Mouse (Mus musculus) splenic B cell, adult 2 months (primary cell): ENCODE results near the gene Fbxl18.
"Not testable (repeated sequence)": the region's sequence is repeated elsewhere in the genome, so short reads cannot be mapped to it uniquely, and the experiment has no call there.

Source experiments
- DNase-seq: peaks from one replicate; pipeline ENCODE4 v3.0.0-alpha.2; 2011; ENCODE audit warnings: low read depth, low spot score
- H3K27me3 ChIP-seq: 2 replicates; pipeline ENCODE4 v1.6.1; 2012; ENCODE audit warnings: mild to moderate bottlenecking, low read length, moderate library complexity, mixed read lengths; ENCODE audit not compliant: control insufficient read depth, poor library complexity, insufficient read depth, severe bottlenecking
- H3K36me3 ChIP-seq: 2 replicates; pipeline ENCODE4 v1.6.1; 2012; ENCODE audit warnings: mild to moderate bottlenecking, low read length, moderate library complexity, mixed read lengths; ENCODE audit not compliant: control insufficient read depth, poor library complexity, insufficient read depth, severe bottlenecking

Fbxl18 gene

GRCm38 (mm10) chr5:142848911-142849310, 46.3 kb downstream of the Fbxl18 start:
- Histone ChIP-seq H3K36me3 (no peaks in the 10 kb centered on the region), H3K27me3 (no peaks in the 10 kb centered on the region)
- no peak for DNase-seq

- no peaks in the 10 kb centered on the region for H3K36me3 ChIP-seq
- H3K27me3 ChIP-seq, result no peaks in the 10 kb centered on the region
- no peak for DNase-seq
Observed at GRCm38 (mm10) chr5:142848149-142848548, 47.1 kb downstream of the Fbxl18 start.

GRCm38 (mm10) chr5:142844467-142844866, 50.8 kb downstream of the Fbxl18 start:
- no peaks in the 10 kb centered on the region for H3K27me3 ChIP-seq
- no peaks in the 10 kb centered on the region for H3K36me3 ChIP-seq
- DNase-seq, result peak; percentile 44

GRCm38 (mm10) chr5:142842137-142842642, 53.0 kb downstream of the Fbxl18 start:
- Histone ChIP-seq H3K36me3 (no peaks in the 10 kb centered on the region), H3K27me3 (no peaks in the 10 kb centered on the region)
- peak; percentile 26 for DNase-seq

GRCm38 (mm10) chr5:142841372-142842136, 53.7 kb downstream of the Fbxl18 start:
- Histone ChIP-seq H3K27me3 (no peaks in the 10 kb centered on the region), H3K36me3 (no peaks in the 10 kb centered on the region)
- DNase-seq, result no peak

- not testable (repeated sequence) for DNase-seq, H3K27me3 ChIP-seq, H3K36me3 ChIP-seq
Observed at GRCm38 (mm10) chr5:142837427-142837826, 57.8 kb downstream of the Fbxl18 start.

- H3K27me3 ChIP-seq, result no peaks in the 10 kb centered on the region
Observed at GRCm38 (mm10) chr5:142836891-142837290, 58.3 kb downstream of the Fbxl18 start.

GRCm38 (mm10) chr5:142833646-142834438, 61.4 kb downstream of the Fbxl18 start:
- Histone ChIP-seq H3K36me3 (no peaks in the 10 kb centered on the region), H3K27me3 (no peaks in the 10 kb centered on the region)
- DNase-seq, result no peak

More at GRCm38 (mm10) chr5:142836891-142837290, 58.3 kb downstream of the Fbxl18 start:
- DNase-seq, result no peak
- no peaks in the 10 kb centered on the region for H3K36me3 ChIP-seq

- DNase-seq, result no peak
- Histone ChIP-seq H3K27me3 (no peaks in the 10 kb centered on the region), H3K36me3 (no peaks in the 10 kb centered on the region)
Observed at GRCm38 (mm10) chr5:142826131-142826530, 69.1 kb downstream of the Fbxl18 start.

- Histone ChIP-seq H3K36me3 (no peaks in the 10 kb centered on the region), H3K27me3 (no peaks in the 10 kb centered on the region)
- DNase-seq, result no peak
Observed at GRCm38 (mm10) chr5:142825665-142826064, 69.6 kb downstream of the Fbxl18 start.

- no peak for DNase-seq
- Histone ChIP-seq H3K27me3 (no peaks in the 10 kb centered on the region), H3K36me3 (no peaks in the 10 kb centered on the region)
Observed at GRCm38 (mm10) chr5:142824091-142824490, 71.1 kb downstream of the Fbxl18 start.

GRCm38 (mm10) chr5:142823096-142824062, 71.8 kb downstream of the Fbxl18 start:
- H3K36me3 ChIP-seq, result no peaks in the 10 kb centered on the region
- no peaks in the 10 kb centered on the region for H3K27me3 ChIP-seq
- DNase-seq, result peak; percentile 24

GRCm38 (mm10) chr5:142822286-142823095, 72.7 kb downstream of the Fbxl18 start:
- peaks cover 2% of the 10 kb centered on the region; the same call in 1 of the 2 replicates for H3K27me3 ChIP-seq
- peak; percentile 24 for DNase-seq
- H3K36me3 ChIP-seq, result no peaks in the 10 kb centered on the region

- peaks cover 2% of the 10 kb centered on the region; the same call in 1 of the 2 replicates for H3K27me3 ChIP-seq
- no peaks in the 10 kb centered on the region for H3K36me3 ChIP-seq
- no peak for DNase-seq
Observed at GRCm38 (mm10) chr5:142821974-142822285, 73.3 kb downstream of the Fbxl18 start.
